Mouse (Mus musculus) ES-Bruce4 (cell line): ENCODE results near the gene Popdc2.

Experiments used
- CTCF ChIP-seq: IDR thresholded peaks from one replicate; pipeline ENCODE4 v1.8.1; 2011; ENCODE audit warnings: low read depth, low read length
- POLR2A ChIP-seq: IDR thresholded peaks from one replicate; pipeline ENCODE4 v1.8.1; 2011; ENCODE audit warnings: low read length; ENCODE audit not compliant: insufficient read depth

DNA sequence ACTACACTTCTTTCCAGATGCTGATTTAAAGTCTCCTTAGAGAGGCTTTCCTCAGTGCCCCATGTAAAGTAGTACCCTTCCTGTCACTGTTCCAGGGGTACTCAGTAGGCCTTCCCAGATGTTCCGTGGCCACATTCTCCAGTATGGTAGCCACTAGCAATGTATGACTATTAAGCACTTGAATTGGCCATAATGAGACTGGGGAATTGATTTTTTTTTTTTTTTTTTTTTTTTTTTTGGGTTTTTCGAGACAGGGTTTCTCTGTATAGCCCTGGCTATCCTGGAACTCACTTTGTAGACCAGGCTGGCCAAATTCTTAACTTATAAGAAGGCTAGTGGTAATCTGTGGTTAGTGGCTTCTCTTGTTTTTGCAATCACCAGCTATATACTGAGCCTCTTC is 12.1 kb upstream of the Popdc2 start:
- TF ChIP-seq CTCF: no peak
- no peak for TF ChIP-seq POLR2A
